Mouse (Mus musculus): Measurements from ENCODE around the gene Tubb2a. TPM values are rescaled to one million over a fixed set of nuclear protein-coding genes. Genes with fewer than 3 reads are reported as not detected.

Gene Tubb2a
- 38.8 and 68.8 TPM in 2 replicates for total RNA-seq (2012; rRNA removed)
- 10 to 100 TPM in 1 of 2 experiments, not detected in 1; 55.9 TPM for polyA plus RNA-seq (2012; ENCODE audit: insufficient read depth in 1 of 2, insufficient read length in 2 of 2, low read depth in 1 of 2, low replicate concordance in 2 of 2, missing spikeins in 1 of 2)

GRCm38 (mm10) chr13:34077492-34078271 is at the start of gene Tubb2a:
Tubb2a (minus strand) TSS chr13:34078007.
- peaks cover 6% of the 10 kb centered on the region for H3K79me2 ChIP-seq (ENCODE audit: control insufficient read depth, insufficient read depth, low read length, poor library complexity)
- H3K27ac ChIP-seq (ENCODE audit: control insufficient read depth, low read depth, low read length): peak within 1 kb of the TSS; percentile 39
- H3K27me3 ChIP-seq (ENCODE audit: control insufficient read depth in 1 of 2, insufficient read depth in 2 of 2, low read length in 2 of 2): no peaks in the 10 kb centered on the region
- H3K9ac ChIP-seq (ENCODE audit: control insufficient read depth, low read depth, low read length, poor library complexity, severe bottlenecking): peak within 1 kb of the TSS; percentile 78
- peak within 1 kb of the TSS; percentile 59 to 89 for H3K4me3 ChIP-seq (ENCODE audit: control insufficient read depth in 1 of 2, insufficient read depth in 1 of 2, low read depth in 2 of 2, low read length in 2 of 2)
- H3K36me3 ChIP-seq (ENCODE audit: control insufficient read depth in 1 of 2, insufficient read depth in 2 of 2, low read length in 2 of 2): peaks cover 0 to 4% of the 10 kb centered on the region in 2 experiments; a peak in 2 of 4 replicates
- peak; percentile 90 for DNase-seq (ENCODE audit: low read depth, low spot score)
- no peaks in the 10 kb centered on the region for H3K9me3 ChIP-seq (replicated peaks; ENCODE audit: insufficient read depth, low read length)
- H3K4me1 ChIP-seq (ENCODE audit: control insufficient read depth in 1 of 2, insufficient read depth in 2 of 2, low read length in 2 of 2): peaks cover 2 to 8% of the 10 kb centered on the region in 2 experiments; a peak in 3 of 4 replicates
- TF ChIP-seq MAFK (IDR thresholded peaks at IDR 0.05; ENCODE audit: borderline replicate concordance, low read depth, low read length): no peak
- TF ChIP-seq BHLHE40 (IDR thresholded peaks at IDR 0.05; ENCODE audit: borderline replicate concordance, low read depth, low read length): no peak
- TF ChIP-seq USF2 (IDR thresholded peaks at IDR 0.05; ENCODE audit: borderline replicate concordance in 1 of 2, insufficient read depth in 1 of 2, low read depth in 1 of 2, low read length in 2 of 2): no peak
- no peak; the same call in 1 of the 2 replicates for TF ChIP-seq ZNF384 (IDR thresholded peaks at IDR 0.05; ENCODE audit: low read depth, low read length)
- TF ChIP-seq TBP (IDR thresholded peaks at IDR 0.05; ENCODE audit: low read depth, low read length): peak; percentile 97
- TF ChIP-seq JUND (IDR thresholded peaks at IDR 0.05; ENCODE audit: low read depth, low read length): no peak
- TF ChIP-seq SIN3A (IDR thresholded peaks at IDR 0.05; ENCODE audit: low read length): peak; percentile 58
- TF ChIP-seq CHD2 (IDR thresholded peaks at IDR 0.05; ENCODE audit: low read length): peak; percentile 25; the same call in 1 of the 2 replicates
- peak; percentile 93 for TF ChIP-seq NELFE (IDR thresholded peaks at IDR 0.05; ENCODE audit: low read depth, low read length)
- TF ChIP-seq POLR2A (IDR thresholded peaks at IDR 0.05; ENCODE audit: control insufficient read depth in 1 of 2, insufficient read depth in 1 of 2, low read depth in 1 of 2, low read length in 2 of 2, poor library complexity in 1 of 2): peak; percentile 81 to 93
- TF ChIP-seq POLR2AphosphoS5 (IDR thresholded peaks at IDR 0.05; ENCODE audit: borderline replicate concordance, low read depth, low read length): 0 out of 2 replicates have a peak, but pooled peaks have one; percentile 43
- no peak for TF ChIP-seq ZC3H11A (IDR thresholded peaks at IDR 0.05; ENCODE audit: low read depth, low read length)
- TF ChIP-seq GABPA (IDR thresholded peaks at IDR 0.05; ENCODE audit: low read depth, low read length): no peak; the same call in 1 of the 2 replicates
- no peak for TF ChIP-seq NRF1 (IDR thresholded peaks at IDR 0.05; ENCODE audit: insufficient read depth, low read depth, low read length, poor library complexity, severe bottlenecking)
- no peak for TF ChIP-seq MEF2A (IDR thresholded peaks at IDR 0.05; ENCODE audit: extremely low read depth, insufficient replicate concordance, low read depth, low read length, poor library complexity, severe bottlenecking)
- peak; percentile 58; the same call in 1 of the 2 replicates for TF ChIP-seq POLR2AphosphoS2 (IDR thresholded peaks at IDR 0.05; ENCODE audit: low read length)
- peak; percentile 48; the same call in 1 of the 2 replicates for TF ChIP-seq HCFC1 (IDR thresholded peaks at IDR 0.05; ENCODE audit: low read depth, low read length)
- TF ChIP-seq KAT2A (conservative IDR thresholded peaks at IDR 0.05; ENCODE audit: low read depth, low read length): no peak
- no peak for TF ChIP-seq USF1 (IDR thresholded peaks at IDR 0.05; ENCODE audit: low read depth, low read length)
- TF ChIP-seq ZKSCAN1 (IDR thresholded peaks at IDR 0.05; ENCODE audit: low read depth, low read length): no peak
- no peak for TF ChIP-seq MYB (IDR thresholded peaks at IDR 0.05; ENCODE audit: low read depth, low read length)
- TF ChIP-seq UBTF (IDR thresholded peaks at IDR 0.05; ENCODE audit: borderline replicate concordance, insufficient read depth, low read depth, low read length): no peak
- peak; percentile 70; the same call in 1 of the 2 replicates for TF ChIP-seq ZMIZ1 (IDR thresholded peaks at IDR 0.05; ENCODE audit: low read depth, low read length)
- no peak for TF ChIP-seq E2F4 (IDR thresholded peaks at IDR 0.05; ENCODE audit: borderline replicate concordance, low read depth, low read length)
- no peak for TF ChIP-seq MYC (IDR thresholded peaks at IDR 0.05; ENCODE audit: low read depth, low read length)
- no peak for TF ChIP-seq MAX (IDR thresholded peaks at IDR 0.05; ENCODE audit: low read length)
- no peak; the same call in 1 of the 2 replicates for TF ChIP-seq MXI1 (IDR thresholded peaks at IDR 0.05; ENCODE audit: low read depth, low read length)
- 0 out of 4 replicates have a peak, but pooled peaks of 1 of the 2 experiments have one; percentile 2 for TF ChIP-seq EP300 (IDR thresholded peaks at IDR 0.05; ENCODE audit: low read depth in 1 of 2, low read length in 2 of 2)
- TF ChIP-seq SMC3 (IDR thresholded peaks at IDR 0.05; ENCODE audit: low read depth, low read length): no peak; the same call in 1 of the 2 replicates
- TF ChIP-seq TCF12 (IDR thresholded peaks at IDR 0.05; ENCODE audit: low read depth, low read length): peak; percentile 55
- TF ChIP-seq MAZ (IDR thresholded peaks at IDR 0.05; ENCODE audit: low read depth, low read length): peak; percentile 35; the same call in 1 of the 2 replicates
- no peak for TF ChIP-seq RCOR1 (IDR thresholded peaks at IDR 0.05; ENCODE audit: low read depth, low read length)
- TF ChIP-seq ETS1 (IDR thresholded peaks at IDR 0.05; ENCODE audit: low read depth, low read length): peak; percentile 45; the same call in 1 of the 2 replicates
- no peak for TF ChIP-seq RAD21 (IDR thresholded peaks at IDR 0.05; ENCODE audit: low read depth, low read length)
